Mouse (Mus musculus) C2C12 (cell line): ENCODE results near the gene Rcsd1. TPM values are rescaled to one million over a fixed set of nuclear protein-coding genes. Genes with fewer than 3 reads are reported as not detected.

ENCODE experiments used
- H3K27me3 ChIP-seq: one replicate; pipeline ENCODE4 v1.6.1; 2011; ENCODE audit not compliant: control insufficient read depth, insufficient read depth, insufficient read length
- H3K36me3 ChIP-seq: one replicate; pipeline ENCODE4 v1.6.1; 2011; ENCODE audit not compliant: control insufficient read depth, insufficient read depth
- H3K4me3 ChIP-seq: one replicate; pipeline ENCODE4 v1.5.1; 2011; ENCODE audit warnings: mild to moderate bottlenecking, control low read depth; ENCODE audit not compliant: poor library complexity, insufficient read depth, severe bottlenecking
- H3K79me2 ChIP-seq: one replicate; pipeline ENCODE4 v1.6.1; 2011; ENCODE audit not compliant: control insufficient read depth, insufficient read depth
- H3K79me3 ChIP-seq: one replicate; pipeline ENCODE4 v1.6.1; 2011; ENCODE audit warnings: low read depth, control low read depth
- H3ac ChIP-seq: one replicate; pipeline ENCODE3; 2011; ENCODE audit warnings: low read depth; ENCODE audit not compliant: control insufficient read depth, insufficient read length
- CEBPB ChIP-seq: IDR thresholded peaks from one replicate; pipeline ENCODE4 v1.6.1; 2011; ENCODE audit warnings: low read depth, mild to moderate bottlenecking, control low read depth, moderate library complexity
- CTCF ChIP-seq: IDR thresholded peaks from one replicate; pipeline ENCODE4 v1.5.1; 2011; ENCODE audit not compliant: control insufficient read depth, insufficient read depth, insufficient read length
- FOSL1 ChIP-seq: IDR thresholded peaks from one replicate; pipeline ENCODE4 v1.8.0; 2011; ENCODE audit warnings: mild to moderate bottlenecking, low read length; ENCODE audit not compliant: poor library complexity, insufficient read depth, severe bottlenecking
- MAX ChIP-seq: IDR thresholded peaks from one replicate; pipeline ENCODE4 v1.6.1; 2011; ENCODE audit warnings: mild to moderate bottlenecking, control low read depth
- MYOD1 ChIP-seq: IDR thresholded peaks from one replicate; pipeline ENCODE4 v1.6.1; 2011; ENCODE audit warnings: low read depth; ENCODE audit not compliant: control insufficient read depth, insufficient read length
- MYOG ChIP-seq: IDR thresholded peaks from one replicate; pipeline ENCODE4 v1.6.1; 2011; ENCODE audit not compliant: control insufficient read depth, insufficient read length; ENCODE audit errors: extremely low read depth
- USF1 ChIP-seq: IDR thresholded peaks from one replicate; pipeline ENCODE4 v1.6.1; 2011; ENCODE audit warnings: low read depth, mild to moderate bottlenecking, control low read depth, moderate library complexity
- polyA plus RNA-seq: library from polyadenylated mRNA; unstranded; fragments of >200 nt; fragmentation: generic; extraction: Trizol; gene quantifications from one replicate; pipeline ENCODE4 v1.2.1, GENCODE M21; 2012; ENCODE audit warnings: missing spikeins

Gene Rcsd1
- polyA plus RNA-seq, 1 experiment = 0.05 TPM

DNA sequence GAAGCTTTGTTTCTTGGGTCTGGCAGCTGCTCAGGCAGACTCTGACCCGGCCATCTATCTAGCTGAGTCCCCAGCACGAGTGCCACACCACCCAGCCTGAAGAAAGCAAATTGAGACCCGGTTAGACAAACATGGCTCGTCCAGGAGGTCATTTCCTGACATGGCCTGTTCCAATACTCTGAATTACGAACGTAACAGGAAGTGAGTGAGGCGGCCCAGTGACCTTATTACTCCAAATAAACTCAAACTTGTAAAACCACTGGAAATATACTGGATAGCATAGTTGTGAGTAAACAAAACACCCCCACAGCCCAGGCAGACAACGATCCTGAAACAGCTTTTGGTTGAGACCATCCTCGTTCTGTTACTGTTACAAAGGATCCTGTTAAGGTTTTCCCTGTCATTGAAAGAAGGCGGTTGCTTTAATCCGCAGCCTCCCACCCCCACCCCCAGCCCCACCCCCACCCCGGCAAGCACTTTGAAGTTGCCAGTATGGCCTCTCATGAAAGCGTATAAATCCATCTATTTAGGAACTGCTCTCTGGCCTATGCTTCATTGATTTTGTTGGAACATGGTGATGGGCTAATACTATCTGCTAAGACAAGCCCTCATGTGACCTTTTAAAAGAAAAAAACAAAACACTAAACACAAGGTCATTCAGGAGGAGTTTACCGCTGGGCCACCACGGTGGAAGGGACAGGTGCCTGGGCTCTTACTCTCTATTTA, 92.2 kb downstream of the Rcsd1 start:
- no peaks in the 10 kb centered on the region for H3K79me2 ChIP-seq
- no peaks in the 10 kb centered on the region for H3K79me3 ChIP-seq
- no peak for TF ChIP-seq CEBPB
- TF ChIP-seq MAX = no peak
- no peak for TF ChIP-seq CTCF
- TF ChIP-seq MYOD1 = no peak
- no peak for TF ChIP-seq USF1
- no peak for TF ChIP-seq FOSL1
- TF ChIP-seq MYOG = no peak
- no peaks in the 10 kb centered on the region for H3K27me3 ChIP-seq
- H3K4me3 ChIP-seq = no peak overlapping the region
- no peak overlapping the region for H3ac ChIP-seq
- no peaks in the 10 kb centered on the region for H3K36me3 ChIP-seq

GRCm38 (mm10) chr1:165616652-165617051, 92.9 kb downstream of the Rcsd1 start:
- no peak overlapping the region for H3ac ChIP-seq
- no peak for TF ChIP-seq MAX
- TF ChIP-seq CEBPB = no peak
- TF ChIP-seq FOSL1 = no peak
- TF ChIP-seq MYOG = no peak
- TF ChIP-seq MYOD1 = no peak
- no peak for TF ChIP-seq CTCF
- no peak for TF ChIP-seq USF1

DNA sequence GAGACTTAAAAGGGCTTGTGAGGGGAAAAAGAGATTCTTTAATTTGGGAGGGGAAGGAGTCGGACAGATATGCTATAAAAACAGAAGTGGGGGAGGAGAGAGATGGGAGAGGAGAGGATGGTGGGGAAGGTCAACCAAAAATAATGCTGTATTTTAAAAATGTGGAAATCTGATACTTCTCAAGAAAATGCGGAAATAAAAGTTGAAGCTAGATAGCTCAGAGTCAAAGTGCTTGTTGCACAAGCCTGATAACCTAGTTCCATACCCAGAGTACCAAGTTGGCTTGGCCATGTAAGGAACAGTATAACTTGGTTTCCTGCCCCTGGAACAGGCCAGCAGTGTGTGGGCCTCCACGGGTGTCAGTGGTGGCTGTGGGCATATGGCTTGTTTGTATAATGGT, 94.8 kb downstream of the Rcsd1 start:
- no peaks in the 10 kb centered on the region for H3K36me3 ChIP-seq
- H3K79me3 ChIP-seq = no peaks in the 10 kb centered on the region
- no peak overlapping the region for H3K4me3 ChIP-seq
- H3K27me3 ChIP-seq = no peaks in the 10 kb centered on the region
- H3K79me2 ChIP-seq = no peaks in the 10 kb centered on the region
- TF ChIP-seq CEBPB (no peak), CTCF (no peak), MYOG (no peak), MAX (no peak), USF1 (no peak), FOSL1 (no peak), MYOD1 (no peak)
- H3ac ChIP-seq = no peak overlapping the region

More at GRCm38 (mm10) chr1:165616652-165617051, 92.9 kb downstream of the Rcsd1 start:
- Histone ChIP-seq H3K36me3 (no peaks in the 10 kb centered on the region), H3K79me2 (no peaks in the 10 kb centered on the region), H3K27me3 (no peaks in the 10 kb centered on the region), H3K79me3 (no peaks in the 10 kb centered on the region), H3K4me3 (no peak overlapping the region)

- Histone ChIP-seq H3ac (no peak overlapping the region), H3K27me3 (no peaks in the 10 kb centered on the region), H3K4me3 (no peak overlapping the region), H3K79me2 (no peaks in the 10 kb centered on the region), H3K36me3 (no peaks in the 10 kb centered on the region), H3K79me3 (no peaks in the 10 kb centered on the region)
- no peak for TF ChIP-seq FOSL1
- TF ChIP-seq CEBPB = no peak
- no peak for TF ChIP-seq MAX
- TF ChIP-seq MYOD1 = no peak
- TF ChIP-seq USF1 = no peak
- no peak for TF ChIP-seq MYOG
- TF ChIP-seq CTCF = no peak
These were observed 95.6 kb downstream of the Rcsd1 start for GRCm38 (mm10) chr1:165613926-165614325.

DNA sequence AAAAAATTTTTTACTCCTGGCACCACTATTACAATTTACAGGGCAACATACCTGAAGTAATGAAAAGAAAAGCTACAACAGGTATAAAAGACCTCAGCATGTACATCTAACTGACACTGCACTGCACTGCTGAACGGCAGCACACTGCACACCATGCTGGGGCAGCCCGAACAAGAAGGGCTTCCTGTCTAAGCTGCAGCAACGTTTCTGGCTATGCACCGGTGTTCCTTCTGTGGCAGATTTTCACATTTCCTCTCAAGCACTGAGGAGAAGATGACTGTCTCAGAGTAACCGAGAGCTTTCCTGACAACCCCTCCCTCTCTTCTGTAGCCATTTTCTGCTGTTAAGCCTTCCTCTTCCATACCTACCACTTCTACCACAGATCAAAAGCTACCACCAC, 96.8 kb downstream of the Rcsd1 start:
- H3K79me3 ChIP-seq = no peaks in the 10 kb centered on the region
- H3ac ChIP-seq = no peak overlapping the region
- no peak for TF ChIP-seq CEBPB
- H3K36me3 ChIP-seq = peaks cover 2% of the 10 kb centered on the region
- H3K27me3 ChIP-seq = no peaks in the 10 kb centered on the region
- H3K4me3 ChIP-seq = no peak overlapping the region
- no peaks in the 10 kb centered on the region for H3K79me2 ChIP-seq
